Mouse (Mus musculus) forebrain, embryonic 11.5 days (tissue): ENCODE data around the gene Srgap1. TPM values are rescaled to one million over a fixed set of nuclear protein-coding genes. Genes with fewer than 3 reads are reported as not detected.
A peak's percentile ranks its signal among the peaks of the same experiment; 100 is the strongest.

Source experiments
- ATAC-seq: fragments of 200-750 bp; cut with Nextera tagmentation; replicated peaks from 2 replicates; pipeline ENCODE4 v1.8.0; 2017; ENCODE audit warnings: moderate TSS enrichment; ENCODE audit not compliant: low FRiP score
- DNase-seq: peaks from one replicate; pipeline ENCODE4 v3.0.0-alpha.2; 2017; ENCODE audit warnings: low spot score
- H3K27ac ChIP-seq: fragments of 300-500 bp; sonication (generic); 2 replicates; pipeline ENCODE4 v1.5.1; 2014; ENCODE audit warnings: low read depth, low read length
- H3K27me3 ChIP-seq: fragments of 300-500 bp; sonication (generic); 2 replicates; pipeline ENCODE4 v1.6.1; 2014; ENCODE audit warnings: mild to moderate bottlenecking, low read length, mixed read lengths; ENCODE audit not compliant: control insufficient read depth, insufficient read depth
- H3K36me3 ChIP-seq: fragments of 300-500 bp; sonication (generic); 2 replicates; pipeline ENCODE4 v1.6.1; 2014; ENCODE audit warnings: mild to moderate bottlenecking, low read length, moderate library complexity, mixed read lengths; ENCODE audit not compliant: control insufficient read depth, insufficient read depth
- H3K4me1 ChIP-seq: fragments of 300-500 bp; sonication (generic); replicated peaks from 2 replicates; pipeline ENCODE4 v1.6.1; 2014; ENCODE audit warnings: low read length, mixed read lengths; ENCODE audit not compliant: control insufficient read depth, insufficient read depth
- H3K4me2 ChIP-seq: fragments of 300-500 bp; sonication (generic); 2 replicates; pipeline ENCODE4 v1.6.1; 2014; ENCODE audit warnings: low read depth, mild to moderate bottlenecking, low read length, moderate library complexity, mixed read lengths; ENCODE audit not compliant: severe bottlenecking
- H3K4me3 ChIP-seq: fragments of 300-500 bp; sonication (generic); 2 replicates; pipeline ENCODE4 v1.5.1; 2014; ENCODE audit warnings: low read depth, low read length
- H3K9ac ChIP-seq: fragments of 300-500 bp; sonication (generic); 2 replicates; pipeline ENCODE4 v1.6.1; 2014; ENCODE audit warnings: low read length
- H3K9me3 ChIP-seq: fragments of 300-500 bp; sonication (generic); 2 replicates; pipeline ENCODE4 v1.6.1; 2016; ENCODE audit warnings: low read length, mixed read lengths; ENCODE audit not compliant: control insufficient read depth
- WGBS: fragments of 180-500 bp; shearing (Covaris S2); extraction: QIAGEN DNeasy Blood & Tissue Kit; methylation state at CpG from one replicate; pipeline ENCODE4 v1.1.7; 2014; 5-methylcytosine and 5-hydroxymethylcytosine counted together
- polyA plus RNA-seq: library from polyadenylated mRNA; unstranded; fragments of >200 nt; fragmentation: Nextera tagmentation; extraction: Ambion mirVana; gene quantifications from 2 replicates; pipeline ENCODE4 v1.2.1, GENCODE M21; 2014

The Srgap1 gene
- polyA plus RNA-seq, 1 experiment from 2014 or later = 12.0 TPM

DNA sequence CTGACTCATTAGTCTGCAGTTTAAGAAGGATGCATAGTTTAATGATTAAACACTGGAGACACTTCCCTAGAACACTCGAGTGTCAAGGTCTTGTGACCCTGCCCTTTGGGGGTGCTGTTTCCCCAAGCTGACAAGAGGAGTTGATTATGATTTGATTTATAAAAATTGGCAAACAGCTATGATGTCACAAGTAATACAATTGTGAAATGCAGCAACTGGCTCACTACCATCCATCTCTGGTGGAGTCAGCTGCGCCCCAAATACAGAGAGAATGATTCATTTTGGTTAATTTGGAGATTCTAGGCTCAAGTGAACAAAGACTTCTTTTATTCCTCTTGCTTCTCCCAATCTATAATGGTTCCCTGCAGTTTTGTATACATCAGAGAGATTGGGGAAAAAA lies 188.2 kb downstream of the Srgap1 start:
- Histone ChIP-seq H3K27ac (no peak overlapping the region), H3K27me3 (no peaks in the 10 kb centered on the region), H3K9ac (no peak overlapping the region), H3K9me3 (no peaks in the 10 kb centered on the region), H3K4me3 (no peak overlapping the region), H3K36me3 (no peaks in the 10 kb centered on the region), H3K4me2 (no peak overlapping the region), H3K4me1 (0 out of 2 replicates have a peak, but pooled peaks cover 2% of the 10 kb centered on the region)
- ATAC-seq (no peak), DNase-seq (no peak)
- WGBS = 79% methylated on average over 2 of the region's 2 CpGs

DNA sequence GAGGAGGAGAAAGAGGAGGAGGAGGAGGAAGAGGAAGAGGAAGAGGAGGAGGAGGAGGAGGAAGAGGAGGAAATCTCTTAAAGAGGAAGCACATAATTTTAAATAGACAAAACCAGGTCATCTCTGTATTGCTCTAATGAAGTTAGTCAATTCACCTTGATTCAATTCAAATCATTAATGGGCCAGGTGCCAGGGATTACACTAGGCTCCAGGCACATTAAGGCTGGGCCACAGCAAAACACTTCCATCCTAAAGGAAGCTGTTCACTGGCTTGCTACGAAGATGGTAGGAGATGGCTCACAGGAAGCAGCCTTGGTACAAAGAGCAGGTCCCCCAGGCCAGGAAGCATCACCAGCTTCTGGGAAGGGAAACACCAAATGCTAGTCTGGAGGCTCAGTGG lies 189.0 kb downstream of the Srgap1 start:
- no peak for ATAC-seq
- H3K36me3 ChIP-seq = no peaks in the 10 kb centered on the region

DNA sequence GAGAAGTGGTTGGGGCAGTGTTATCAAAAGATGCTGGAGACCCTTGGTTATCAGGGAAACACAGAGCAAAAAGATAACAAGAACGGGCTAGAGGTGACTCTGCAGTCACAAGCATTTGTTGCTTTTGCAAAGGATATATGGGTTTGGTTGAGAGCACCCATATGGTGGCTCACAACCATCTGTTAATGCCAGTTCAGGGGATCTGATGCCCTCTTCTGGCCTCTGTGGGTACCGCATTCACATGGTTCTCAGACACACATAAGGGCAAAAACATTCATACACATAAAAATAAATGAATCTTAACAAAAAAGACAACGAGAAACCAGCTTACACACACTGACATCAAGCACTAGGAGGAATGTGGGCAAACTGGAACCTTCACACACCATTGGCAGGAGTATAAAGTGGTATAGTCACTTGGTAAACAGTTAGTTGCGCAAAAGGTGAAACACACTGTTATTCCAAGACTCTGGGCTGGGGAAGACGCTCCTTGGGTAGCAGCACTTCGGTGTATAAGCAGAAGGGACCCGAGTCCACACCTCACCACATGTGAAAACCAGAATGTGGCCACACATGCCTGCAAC lies 191.2 kb downstream of the Srgap1 start:
- H3K36me3 ChIP-seq = no peaks in the 10 kb centered on the region
- no peaks in the 10 kb centered on the region for H3K9me3 ChIP-seq
- DNase-seq (no peak), ATAC-seq (no peak)
- H3K4me3 ChIP-seq = no peak overlapping the region
- 76% methylated on average over 7 of the region's 7 CpGs for WGBS
- no peaks in the 10 kb centered on the region for H3K27me3 ChIP-seq
- H3K4me1 ChIP-seq = 0 out of 2 replicates have a peak, but pooled peaks cover 2% of the 10 kb centered on the region
- H3K27ac ChIP-seq = no peak overlapping the region
- no peak overlapping the region for H3K4me2 ChIP-seq
- H3K9ac ChIP-seq = no peak overlapping the region

More for the DNA sequence above, 189.0 kb downstream of the Srgap1 start:
- 67% methylated on average over 1 of the region's 1 CpGs for WGBS
- Histone ChIP-seq H3K4me1 (0 out of 2 replicates have a peak, but pooled peaks cover 2% of the 10 kb centered on the region), H3K4me2 (no peak overlapping the region), H3K27ac (no peak overlapping the region), H3K9ac (no peak overlapping the region), H3K4me3 (no peak overlapping the region), H3K9me3 (no peaks in the 10 kb centered on the region), H3K27me3 (no peaks in the 10 kb centered on the region)
- DNase-seq = no peak

DNA sequence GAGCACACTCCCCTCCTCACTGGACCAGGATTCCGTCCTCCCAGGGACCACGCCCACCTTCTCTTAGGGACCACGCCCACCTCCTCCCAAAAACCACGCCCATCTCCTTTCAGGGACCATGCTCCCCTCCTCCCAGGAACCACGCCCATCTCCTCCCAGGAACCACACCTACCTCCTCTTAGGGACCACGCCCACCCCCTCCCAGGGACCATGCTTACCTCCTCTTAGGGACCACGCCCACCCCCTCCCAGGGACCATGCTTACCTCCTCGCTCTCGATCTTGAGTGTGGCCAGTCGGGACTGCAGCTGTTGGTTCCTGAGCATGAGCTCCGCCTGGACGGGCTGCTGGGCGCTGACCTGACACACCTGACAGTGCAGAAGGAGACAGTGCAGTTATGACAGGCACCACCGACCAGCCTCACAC lies 193.7 kb downstream of the Srgap1 start:
- H3K4me1 ChIP-seq = no peaks in the 10 kb centered on the region
- H3K4me3 ChIP-seq = no peak overlapping the region
- ATAC-seq (0 out of 2 replicates have a peak, but pooled peaks have one; percentile 27), DNase-seq (no peak)
- no peak overlapping the region for H3K9ac ChIP-seq
- no peak overlapping the region for H3K27ac ChIP-seq
- H3K4me2 ChIP-seq = no peak overlapping the region
- no peaks in the 10 kb centered on the region for H3K36me3 ChIP-seq
- no peaks in the 10 kb centered on the region for H3K9me3 ChIP-seq
- no peaks in the 10 kb centered on the region for H3K27me3 ChIP-seq
- 33% methylated on average over 14 of the region's 14 CpGs for WGBS

DNA sequence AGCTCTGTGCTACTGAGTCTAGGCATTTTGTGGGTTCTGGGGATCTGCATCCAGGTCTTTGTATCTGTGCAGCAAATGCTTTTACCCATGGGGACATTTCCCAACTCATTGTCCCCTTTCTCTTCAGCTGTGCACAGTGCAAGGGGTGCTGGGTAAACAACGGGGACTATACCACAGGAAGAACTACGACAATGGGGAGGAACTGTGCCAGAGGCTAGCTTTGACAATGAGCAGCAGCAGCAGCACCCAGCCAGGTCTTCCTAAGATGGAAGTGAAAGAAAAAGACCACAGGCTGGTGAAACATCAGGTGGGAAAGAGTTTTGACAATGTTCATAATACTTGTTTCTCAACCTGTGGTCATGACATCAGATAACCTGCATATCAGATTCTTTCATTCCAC lies 197.6 kb downstream of the Srgap1 start:
- Histone ChIP-seq H3K4me2 (no peak overlapping the region), H3K27ac (no peak overlapping the region), H3K4me1 (no peaks in the 10 kb centered on the region), H3K4me3 (no peak overlapping the region), H3K36me3 (no peaks in the 10 kb centered on the region), H3K9ac (no peak overlapping the region), H3K27me3 (no peaks in the 10 kb centered on the region), H3K9me3 (no peaks in the 10 kb centered on the region)
- WGBS = 75% methylated on average over 2 of the region's 2 CpGs
- DNase-seq (no peak), ATAC-seq (no peak)

DNA sequence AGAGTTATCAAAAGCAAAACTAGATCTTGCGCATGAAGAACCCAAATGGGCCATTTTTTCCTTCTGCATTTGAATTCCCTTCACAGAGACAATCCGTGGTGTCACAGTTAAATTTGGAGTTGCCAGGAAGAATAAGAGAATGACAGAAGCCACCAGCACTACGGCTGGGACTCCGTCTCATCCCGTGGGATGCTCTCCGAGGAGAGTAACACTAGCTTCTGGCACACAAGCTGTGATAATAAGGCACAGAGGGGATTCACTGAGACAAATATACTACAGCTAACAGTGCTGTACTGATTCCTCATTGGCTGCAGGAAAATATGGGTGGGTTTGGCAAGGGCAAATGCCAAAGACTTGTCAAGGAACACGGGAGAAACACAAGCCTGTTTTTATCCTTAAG lies 201.4 kb downstream of the Srgap1 start:
- H3K4me1 ChIP-seq = no peaks in the 10 kb centered on the region
- no peak for ATAC-seq
- no peak for DNase-seq
- H3K4me3 ChIP-seq = no peak overlapping the region
- no peaks in the 10 kb centered on the region for H3K27me3 ChIP-seq
- 92% methylated on average over 7 of the region's 7 CpGs for WGBS
- H3K27ac ChIP-seq = no peak overlapping the region
- no peak overlapping the region for H3K4me2 ChIP-seq
- H3K9ac ChIP-seq = no peak overlapping the region
- H3K36me3 ChIP-seq = no peaks in the 10 kb centered on the region
- no peaks in the 10 kb centered on the region for H3K9me3 ChIP-seq

DNA sequence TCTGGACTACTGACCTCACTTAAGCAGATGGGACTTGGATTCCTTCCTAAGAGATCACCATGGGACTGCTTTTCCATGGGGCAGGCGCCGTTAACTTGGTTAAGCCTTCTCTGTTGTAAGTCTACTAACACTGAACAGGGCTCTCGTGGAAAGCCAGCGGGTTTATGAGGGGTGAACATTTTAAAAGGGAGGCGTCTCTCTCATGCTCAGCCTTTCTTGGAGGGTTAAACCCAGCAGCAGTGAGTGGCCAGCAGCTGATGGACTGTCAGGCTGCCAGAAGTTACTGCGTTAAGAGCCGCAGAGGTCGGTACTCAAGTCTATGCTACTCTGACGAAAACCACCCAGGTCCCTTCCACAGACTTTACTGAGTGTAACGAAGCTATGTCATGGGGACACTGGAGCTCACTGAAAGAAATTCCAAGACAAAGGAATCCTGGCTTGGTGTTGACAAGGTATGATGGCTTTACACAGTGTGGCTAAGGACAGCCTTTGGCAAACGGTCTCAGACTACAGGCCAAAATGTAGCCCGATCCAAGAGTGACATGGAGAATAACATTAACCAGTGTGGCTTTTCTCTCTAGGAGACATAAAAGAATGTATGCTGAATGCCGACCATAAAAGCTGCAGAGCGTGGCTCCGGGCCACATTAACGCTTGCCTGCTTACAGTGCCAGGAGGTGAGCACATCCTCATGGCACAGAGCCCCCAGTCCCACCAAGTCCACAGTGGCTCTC lies 209.8 kb downstream of the Srgap1 start:
- Histone ChIP-seq H3K4me2 (no peak overlapping the region), H3K27me3 (no peaks in the 10 kb centered on the region), H3K9ac (no peak overlapping the region), H3K9me3 (no peaks in the 10 kb centered on the region), H3K4me1 (no peaks in the 10 kb centered on the region), H3K4me3 (no peak overlapping the region), H3K27ac (no peak overlapping the region), H3K36me3 (no peaks in the 10 kb centered on the region; the same call in 1 of the 2 replicates)
- no peak for ATAC-seq
- 88% methylated on average over 16 of the region's 16 CpGs for WGBS
- DNase-seq = no peak

DNA sequence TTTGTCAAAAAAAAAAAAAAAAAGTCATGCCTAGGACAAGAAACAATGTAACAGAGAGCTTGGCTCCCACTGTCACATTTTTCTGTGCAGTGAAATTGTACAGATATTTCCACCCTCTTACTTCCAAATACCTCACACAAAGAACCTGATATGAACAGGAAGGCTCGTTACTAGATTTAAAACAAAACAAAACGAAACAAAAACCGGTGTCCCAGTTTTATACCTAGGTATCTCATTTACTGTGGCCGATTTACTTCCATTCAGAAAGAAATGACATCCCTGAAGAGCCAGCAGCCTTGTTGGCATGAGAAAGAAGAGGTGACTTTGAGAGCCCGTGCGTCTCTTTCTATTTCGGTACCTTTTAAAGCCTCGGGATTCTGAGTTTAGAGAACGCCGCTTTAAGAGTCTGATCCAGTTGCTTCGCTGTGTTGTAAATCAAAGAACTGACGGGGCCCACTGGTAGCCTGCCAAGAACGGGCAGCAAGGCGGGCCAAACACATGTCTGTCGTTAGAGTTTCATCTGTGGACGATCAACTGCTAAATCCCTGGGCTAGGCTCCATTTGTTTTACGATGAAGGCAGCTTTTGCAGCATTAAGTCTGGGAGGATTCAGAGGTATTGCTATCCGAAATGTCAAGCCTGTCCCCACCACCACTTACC lies 210.5 kb downstream of the Srgap1 start:
- H3K36me3 ChIP-seq = no peaks in the 10 kb centered on the region; the same call in 1 of the 2 replicates
- no peaks in the 10 kb centered on the region for H3K27me3 ChIP-seq
- no peak overlapping the region for H3K4me3 ChIP-seq
- H3K4me1 ChIP-seq = no peaks in the 10 kb centered on the region
- no peak overlapping the region for H3K4me2 ChIP-seq
- H3K27ac ChIP-seq = no peak overlapping the region
- DNase-seq (no peak), ATAC-seq (no peak)
- H3K9me3 ChIP-seq = no peaks in the 10 kb centered on the region
- 80% methylated on average over 18 of the region's 18 CpGs for WGBS
- H3K9ac ChIP-seq = no peak overlapping the region
